Mouse (Mus musculus) lung, postnatal 10 days (tissue): Measurements from ENCODE around the gene Ceacam16.

Source experiments
- DNase-seq: peaks from one replicate; pipeline ENCODE4 v3.0.0; 2021

Gene Ceacam16

GRCm38 (mm10) chr7:19842885-19843504, 18.1 kb downstream of the Ceacam16 start:
- no peak for DNase-seq

- DNase-seq, result no peak
Measured at GRCm38 (mm10) chr7:19841686-19842413, 19.2 kb downstream of the Ceacam16 start.

- no peak for DNase-seq
Measured at GRCm38 (mm10) chr7:19840936-19841335, 20.2 kb downstream of the Ceacam16 start.

GRCm38 (mm10) chr7:19840371-19840770, 20.7 kb downstream of the Ceacam16 start:
- no peak for DNase-seq

- no peak for DNase-seq
Measured at GRCm38 (mm10) chr7:19836843-19837242, 24.3 kb downstream of the Ceacam16 start.

GRCm38 (mm10) chr7:19834055-19834454, 27.0 kb downstream of the Ceacam16 start:
- DNase-seq, result no peak

- DNase-seq, result peak; percentile 55
Measured at GRCm38 (mm10) chr7:19831837-19832236, 29.3 kb downstream of the Ceacam16 start.

GRCm38 (mm10) chr7:19830682-19831156, 30.4 kb downstream of the Ceacam16 start:
- DNase-seq, result peak; percentile 94

GRCm38 (mm10) chr7:19829694-19830093, 31.4 kb downstream of the Ceacam16 start:
- no peak for DNase-seq

- no peak for DNase-seq
Measured at GRCm38 (mm10) chr7:19826756-19827155, 34.3 kb downstream of the Ceacam16 start.

GRCm38 (mm10) chr7:19824182-19824973, 36.7 kb downstream of the Ceacam16 start:
- DNase-seq, result peak; percentile 96

GRCm38 (mm10) chr7:19823256-19824181, 37.6 kb downstream of the Ceacam16 start:
- no peak for DNase-seq

GRCm38 (mm10) chr7:19822604-19823058, 38.5 kb downstream of the Ceacam16 start, which contains the start of gene Bcl3:
Bcl3 (minus strand) TSS chr7:19822770.
- peak; percentile 76 for DNase-seq

- DNase-seq, result no peak
Measured at GRCm38 (mm10) chr7:19822193-19822592, 38.9 kb downstream of the Ceacam16 start.

- DNase-seq, result no peak
Measured at GRCm38 (mm10) chr7:19821633-19822032, 39.5 kb downstream of the Ceacam16 start.

- no peak for DNase-seq
Measured at GRCm38 (mm10) chr7:19820347-19821048, 40.6 kb downstream of the Ceacam16 start.

- DNase-seq, result no peak
Measured at GRCm38 (mm10) chr7:19818875-19819274, 42.2 kb downstream of the Ceacam16 start.

- peak; percentile 64 for DNase-seq
Measured at GRCm38 (mm10) chr7:19818440-19818839, 42.7 kb downstream of the Ceacam16 start.

GRCm38 (mm10) chr7:19817382-19818105, 43.6 kb downstream of the Ceacam16 start:
- peak; percentile 87 for DNase-seq

GRCm38 (mm10) chr7:19816224-19816771, 44.8 kb downstream of the Ceacam16 start:
- DNase-seq, result peak; percentile 95
